Mouse (Mus musculus): ENCODE measurements around the gene Kdm2b. TPM values are rescaled to one million over a fixed set of nuclear protein-coding genes. Genes with fewer than 3 reads are reported as not detected.
A peak's percentile ranks its signal among the peaks of the same experiment; 100 is the strongest.

Gene Kdm2b
- total and polyA plus RNA-seq, 3 experiments, result 29.2 to 48.9 TPM; not detected in 1

GRCm38 (mm10) chr5:122894007-122894637 is 95.5 kb downstream of the Kdm2b start (continued):
- no peak for TF ChIP-seq POLR2AphosphoS2 (IDR thresholded peaks at IDR 0.05; ENCODE audit: low read length)
- TF ChIP-seq TBP (IDR thresholded peaks at IDR 0.05; ENCODE audit: low read depth, low read length), result no peak
- TF ChIP-seq ETS1 (IDR thresholded peaks at IDR 0.05; ENCODE audit: low read depth, low read length), result no peak
- no peak for TF ChIP-seq E2F4 (IDR thresholded peaks at IDR 0.05; ENCODE audit: borderline replicate concordance, low read depth, low read length)
- no peak for TF ChIP-seq ZKSCAN1 (IDR thresholded peaks at IDR 0.05; ENCODE audit: low read depth, low read length)
- TF ChIP-seq CTCF (IDR thresholded peaks at IDR 0.05 in 2 of 3, conservative IDR thresholded peaks at IDR 0.05 in 1 of 3; ENCODE audit: control insufficient read depth in 1 of 3, insufficient read depth in 1 of 3, low read depth in 2 of 3, low read length in 3 of 3, poor library complexity in 1 of 3, severe bottlenecking in 1 of 3), result peak; percentile 73 to 75 (median 73)
- peak; percentile 48 for TF ChIP-seq ZC3H11A (IDR thresholded peaks at IDR 0.05; ENCODE audit: low read depth, low read length)
- TF ChIP-seq GABPA (IDR thresholded peaks at IDR 0.05; ENCODE audit: low read depth, low read length), result no peak
- no peak for TF ChIP-seq KAT2A (conservative IDR thresholded peaks at IDR 0.05; ENCODE audit: low read depth, low read length)
- TF ChIP-seq ZMIZ1 (IDR thresholded peaks at IDR 0.05; ENCODE audit: low read depth, low read length), result no peak
- no peak for TF ChIP-seq ZNF384 (IDR thresholded peaks at IDR 0.05; ENCODE audit: low read depth, low read length)
- no peak for TF ChIP-seq MAZ (IDR thresholded peaks at IDR 0.05; ENCODE audit: low read depth, low read length)

DNA sequence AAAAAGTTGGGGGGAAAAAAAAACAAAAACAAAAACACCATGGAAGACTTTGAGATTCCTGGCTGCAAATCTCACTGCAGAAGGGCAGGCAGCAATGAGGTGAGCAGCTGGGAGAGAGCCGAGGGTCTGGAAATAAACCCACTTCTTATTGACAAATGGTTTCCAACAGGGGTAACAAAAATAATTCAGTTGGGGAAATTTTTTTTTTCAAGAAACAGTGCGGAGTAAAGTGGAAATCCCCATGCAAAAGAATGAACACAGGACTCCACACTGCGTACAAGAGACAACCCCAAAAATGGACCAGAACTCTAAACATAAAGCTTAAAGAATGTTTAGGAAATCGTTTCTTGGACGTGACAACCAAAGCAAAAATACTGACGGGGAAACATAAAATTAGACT is 96.4 kb downstream of the Kdm2b start:
- no peak overlapping the region for H3K27ac ChIP-seq (ENCODE audit: control insufficient read depth, low read depth, low read length)
- DNase-seq (ENCODE audit: low read depth, low spot score), result no peak
- H3K9ac ChIP-seq (ENCODE audit: control insufficient read depth, low read depth, low read length, poor library complexity, severe bottlenecking), result no peak overlapping the region
- H3K79me2 ChIP-seq (ENCODE audit: control insufficient read depth, insufficient read depth, low read length, poor library complexity), result peaks cover 25% of the 10 kb centered on the region
- no peaks in the 10 kb centered on the region for H3K9me3 ChIP-seq (replicated peaks; ENCODE audit: insufficient read depth, low read length)
- H3K36me3 ChIP-seq (ENCODE audit: control insufficient read depth in 1 of 2, insufficient read depth in 2 of 2, low read length in 2 of 2), result no peaks in the 10 kb centered on the region; a peak in 1 of 4 replicates
- no peaks in the 10 kb centered on the region for H3K27me3 ChIP-seq (ENCODE audit: control insufficient read depth in 1 of 2, insufficient read depth in 2 of 2, low read length in 2 of 2)
- TF ChIP-seq CHD1 (IDR thresholded peaks at IDR 0.05; ENCODE audit: low read depth, low read length), result no peak
- TF ChIP-seq USF1 (IDR thresholded peaks at IDR 0.05; ENCODE audit: low read depth, low read length), result no peak
- no peak for TF ChIP-seq UBTF (IDR thresholded peaks at IDR 0.05; ENCODE audit: borderline replicate concordance, insufficient read depth, low read depth, low read length)
- TF ChIP-seq MXI1 (IDR thresholded peaks at IDR 0.05; ENCODE audit: low read depth, low read length), result no peak
- TF ChIP-seq TCF12 (IDR thresholded peaks at IDR 0.05; ENCODE audit: low read depth, low read length), result no peak
- TF ChIP-seq TBP (IDR thresholded peaks at IDR 0.05; ENCODE audit: low read depth, low read length), result no peak
- TF ChIP-seq MYB (IDR thresholded peaks at IDR 0.05; ENCODE audit: low read depth, low read length), result no peak
- no peak for TF ChIP-seq NRF1 (IDR thresholded peaks at IDR 0.05; ENCODE audit: insufficient read depth, low read depth, low read length, poor library complexity, severe bottlenecking)
- TF ChIP-seq TAL1 (IDR thresholded peaks at IDR 0.05; ENCODE audit: low read length), result no peak
- no peak for TF ChIP-seq NELFE (IDR thresholded peaks at IDR 0.05; ENCODE audit: low read depth, low read length)
- TF ChIP-seq RCOR1 (IDR thresholded peaks at IDR 0.05; ENCODE audit: low read depth, low read length), result no peak
- no peak for TF ChIP-seq RAD21 (IDR thresholded peaks at IDR 0.05; ENCODE audit: low read depth, low read length)
- no peak for TF ChIP-seq ZKSCAN1 (IDR thresholded peaks at IDR 0.05; ENCODE audit: low read depth, low read length)
- no peak for TF ChIP-seq GABPA (IDR thresholded peaks at IDR 0.05; ENCODE audit: low read depth, low read length)
- no peak for TF ChIP-seq HCFC1 (IDR thresholded peaks at IDR 0.05; ENCODE audit: low read depth, low read length)
- TF ChIP-seq BHLHE40 (IDR thresholded peaks at IDR 0.05; ENCODE audit: borderline replicate concordance, low read depth, low read length), result no peak
- TF ChIP-seq GATA1 (IDR thresholded peaks at IDR 0.05; ENCODE audit: low read depth, low read length), result no peak
- no peak for TF ChIP-seq MAX (IDR thresholded peaks at IDR 0.05; ENCODE audit: low read length)
- no peak for TF ChIP-seq POLR2AphosphoS5 (IDR thresholded peaks at IDR 0.05; ENCODE audit: borderline replicate concordance, low read depth, low read length)
- H3K4me3 ChIP-seq (ENCODE audit: control insufficient read depth in 1 of 2, insufficient read depth in 1 of 2, low read depth in 2 of 2, low read length in 2 of 2), result no peak overlapping the region
- peaks cover 0 to 1% of the 10 kb centered on the region in 2 experiments; a peak in 1 of 4 replicates for H3K4me1 ChIP-seq (ENCODE audit: control insufficient read depth in 1 of 2, insufficient read depth in 2 of 2, low read length in 2 of 2)

Measured in MEL (cell line).